Mouse (Mus musculus): Measurements from ENCODE around the gene Nell2.

DNA sequence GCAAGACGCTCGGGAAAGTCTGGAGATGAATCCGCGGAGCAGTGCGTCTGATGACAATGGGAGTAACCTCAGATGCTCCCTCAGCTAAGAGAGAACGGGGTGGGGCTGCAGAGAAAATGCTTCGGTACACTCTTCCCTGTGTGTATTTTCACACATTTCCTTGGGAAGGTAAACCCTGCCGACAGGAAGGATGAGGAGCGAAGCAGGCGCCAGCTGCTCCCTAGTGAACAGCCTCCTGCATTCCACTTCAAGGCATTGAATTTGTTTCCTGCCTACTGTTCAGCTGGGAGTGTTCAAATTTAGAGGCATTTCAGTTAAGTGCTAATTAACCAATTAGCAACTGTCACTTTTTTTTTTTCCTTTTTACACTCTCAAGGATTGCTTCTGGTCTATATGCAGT is 342.1 kb downstream of the Nell2 start:
- no peak for TF ChIP-seq CTCF (IDR thresholded peaks at IDR 0.05; ENCODE audit: low read depth)
- no peak for TF ChIP-seq EP300 (IDR thresholded peaks at IDR 0.05; ENCODE audit: low read depth)

Measured in liver, postnatal 0 days (tissue).